Mouse (Mus musculus): Measurements from ENCODE around the gene Ndrg4.
A peak's percentile ranks its signal among the peaks of the same experiment; 100 is the strongest.

Gene Ndrg4

DNA sequence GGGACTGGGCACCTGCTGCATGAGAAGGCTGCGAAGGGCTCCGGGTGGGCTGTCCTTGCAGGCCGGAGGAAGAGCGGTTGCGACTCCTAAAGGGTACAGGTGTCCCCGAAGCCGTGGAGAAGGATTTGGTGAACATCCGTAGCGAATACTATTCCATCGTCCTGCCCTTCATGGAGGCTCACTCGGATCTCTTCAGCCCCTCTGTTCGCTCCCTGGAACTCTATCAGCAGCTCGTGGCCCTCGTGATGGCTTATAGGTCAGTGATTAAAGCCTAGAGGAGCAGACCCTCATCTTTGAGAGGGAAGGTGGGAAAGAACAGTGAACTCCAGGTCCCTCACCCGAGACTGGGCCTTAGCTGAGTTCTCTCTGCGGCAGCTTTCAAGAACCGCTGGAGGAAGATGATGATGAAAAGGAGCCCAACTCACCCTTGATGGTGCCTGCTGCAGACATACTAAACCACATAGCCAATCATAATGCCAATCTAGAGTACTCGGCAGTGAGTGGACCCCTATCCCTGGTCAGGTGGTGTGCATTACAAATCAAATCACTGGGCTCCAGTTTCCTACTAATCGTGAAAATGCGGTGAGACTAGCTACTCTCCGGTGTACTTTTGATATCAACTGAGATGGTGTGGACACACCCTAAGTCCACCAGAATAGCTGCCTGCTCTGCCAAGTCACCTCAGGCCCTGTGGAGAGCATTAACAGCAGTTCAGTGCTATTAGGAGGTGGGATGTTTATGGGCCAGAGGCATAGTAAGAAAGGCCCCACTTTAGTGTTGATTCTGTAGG lies 40.0 kb downstream of the Ndrg4 start:
- DNase-seq (ENCODE audit: low spot score in 2 of 2), result peak; percentile 11 to 19

DNA sequence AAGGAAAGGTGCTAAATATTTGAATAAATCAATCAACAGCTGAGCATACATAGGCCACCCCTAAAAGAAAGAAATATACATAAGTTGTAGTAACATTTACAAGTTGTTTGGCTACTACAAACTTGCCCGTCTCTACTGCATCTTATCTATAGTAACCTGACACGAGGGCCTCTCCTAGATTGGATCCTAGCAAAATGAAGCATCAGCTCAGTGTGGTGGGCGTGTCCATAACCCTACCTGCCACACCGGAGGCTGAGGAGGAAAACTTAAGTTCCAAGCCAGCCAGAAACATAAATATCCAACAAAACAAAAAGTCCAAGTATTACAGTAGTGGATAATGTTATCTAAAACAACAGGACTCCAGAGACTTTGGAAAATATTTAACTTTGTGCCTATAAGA lies 50.8 kb downstream of the Ndrg4 start:
- DNase-seq (ENCODE audit: low spot score in 2 of 2), result no peak

DNA sequence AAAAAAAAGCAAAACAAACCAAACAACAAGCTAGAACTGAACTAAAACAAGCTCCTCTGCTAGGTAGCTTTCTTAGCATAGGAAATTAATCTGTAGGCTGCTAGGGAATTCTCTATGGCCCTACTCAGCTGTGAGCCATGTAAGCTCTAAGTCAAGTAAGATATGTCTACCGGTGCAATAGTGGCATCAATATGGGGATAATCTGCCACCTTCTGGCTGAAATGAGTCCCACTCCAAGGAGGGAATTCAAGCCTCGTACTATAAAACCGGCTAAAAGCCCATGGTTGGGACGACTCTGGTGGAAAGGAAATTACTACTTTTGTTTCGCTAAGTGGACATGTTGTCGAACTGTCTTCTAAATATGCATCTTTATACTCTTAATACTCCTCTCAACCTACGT lies 61.8 kb downstream of the Ndrg4 start:
- no peak for DNase-seq (ENCODE audit: low spot score in 2 of 2)

DNA sequence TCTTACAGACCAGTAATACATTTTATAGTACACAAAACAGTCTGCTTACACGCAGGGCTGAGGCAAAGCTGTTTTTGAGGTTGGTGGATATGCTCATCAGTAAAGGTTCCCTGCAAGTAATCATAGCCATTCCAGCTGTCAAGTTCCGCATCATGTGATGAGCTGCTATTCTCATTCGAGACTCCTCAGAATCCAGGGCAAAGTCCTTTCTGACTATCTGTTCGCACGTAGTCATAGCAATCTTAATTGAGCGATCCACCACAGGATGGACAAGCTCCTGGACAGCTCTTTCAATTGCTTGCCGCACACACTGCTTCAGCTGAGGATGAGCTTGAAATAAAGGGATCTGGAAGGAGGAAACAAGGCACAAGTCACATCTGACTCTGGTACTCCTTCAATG lies 65.0 kb downstream of the Ndrg4 start:
- no peak for DNase-seq (ENCODE audit: low spot score in 2 of 2)

DNA sequence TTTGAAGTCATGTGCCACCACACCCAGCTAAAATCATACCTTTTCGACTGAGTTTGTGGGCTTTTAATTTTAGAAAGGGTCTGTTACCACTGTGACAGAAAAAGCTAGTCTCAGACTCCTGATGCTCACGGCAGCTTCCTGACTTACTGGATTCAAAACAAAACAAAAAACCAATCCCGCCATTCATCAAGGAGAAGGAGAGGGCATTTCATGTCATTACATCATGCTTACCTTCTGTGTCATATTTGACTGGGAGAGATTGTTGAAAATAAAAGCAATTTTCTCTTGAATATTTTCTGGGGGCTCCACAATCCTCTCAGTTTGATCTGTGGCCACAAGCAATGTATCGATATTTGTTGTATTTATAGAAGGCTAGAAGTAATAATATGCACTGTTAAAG lies 71.2 kb downstream of the Ndrg4 start:
- no peak for DNase-seq (ENCODE audit: low spot score in 2 of 2)

DNA sequence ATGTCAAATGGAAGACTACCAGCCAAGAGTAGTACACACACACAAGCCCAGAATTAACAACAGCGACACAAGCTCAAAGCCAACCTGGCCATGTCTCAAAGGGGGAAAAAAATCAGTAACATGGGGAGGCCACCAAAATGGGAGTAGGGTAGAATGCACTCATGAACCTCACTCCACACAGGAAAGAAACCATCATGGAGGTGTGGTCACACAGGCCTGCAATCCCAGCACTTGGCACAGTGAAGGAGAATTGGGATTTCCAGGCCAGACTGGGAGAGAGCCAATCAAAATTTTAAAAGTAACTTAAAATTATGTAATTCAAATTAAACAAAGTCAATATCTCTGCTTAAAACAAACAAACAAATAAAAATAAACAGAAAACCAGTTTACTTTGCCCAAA lies 75.1 kb downstream of the Ndrg4 start:
- DNase-seq (ENCODE audit: low spot score in 2 of 2), result no peak

DNA sequence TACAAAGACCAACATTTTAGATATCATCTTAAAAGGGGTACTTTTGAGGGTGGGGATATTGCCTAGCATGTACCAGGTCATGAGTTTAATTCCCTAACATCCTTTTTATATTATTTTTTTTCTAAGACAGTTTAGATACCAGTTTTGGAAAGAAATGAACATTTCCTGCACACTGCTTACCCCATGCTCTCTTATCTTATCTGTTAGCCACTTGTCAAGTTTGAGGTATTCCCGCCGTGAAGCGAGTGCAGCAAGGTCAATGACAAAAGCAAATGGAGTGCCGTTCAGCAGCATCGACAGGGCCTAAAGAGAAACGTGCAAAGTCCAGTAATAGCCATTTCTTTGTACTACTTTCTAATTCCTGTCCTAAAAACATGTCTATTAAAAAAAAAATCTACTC lies 83.5 kb downstream of the Ndrg4 start:
- no peak for DNase-seq (ENCODE audit: low spot score in 2 of 2)

DNA sequence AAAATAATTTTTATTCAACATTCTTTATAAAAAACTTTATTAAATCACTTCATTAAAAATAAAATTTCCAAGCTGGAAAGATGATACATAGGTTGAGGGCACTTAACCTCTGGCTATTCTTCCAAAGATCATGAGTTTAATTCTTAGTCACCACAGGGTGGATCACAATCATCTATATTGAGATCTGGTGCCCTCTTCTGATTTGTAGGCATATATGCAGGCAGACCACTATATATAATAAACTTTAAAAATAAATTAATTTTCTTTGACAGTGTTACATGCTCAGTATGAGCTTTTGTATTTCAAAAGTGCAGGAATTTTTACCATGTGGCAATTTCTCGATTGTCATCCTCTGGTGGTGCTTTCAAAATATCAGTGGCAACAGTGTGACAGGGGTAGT lies 87.4 kb downstream of the Ndrg4 start:
- no peak for DNase-seq (ENCODE audit: low spot score in 2 of 2)

All from frontal cortex, postnatal 10 days (tissue).